Mouse (Mus musculus) heart, adult 11 months (tissue): ENCODE measurements around the gene Tnrc6c.
A peak's percentile ranks its signal among the peaks of the same experiment; 100 is the strongest.

Experiments used
- DNase-seq: peaks from one replicate; pipeline ENCODE4 v3.0.0; 2022

The Tnrc6c gene

DNA sequence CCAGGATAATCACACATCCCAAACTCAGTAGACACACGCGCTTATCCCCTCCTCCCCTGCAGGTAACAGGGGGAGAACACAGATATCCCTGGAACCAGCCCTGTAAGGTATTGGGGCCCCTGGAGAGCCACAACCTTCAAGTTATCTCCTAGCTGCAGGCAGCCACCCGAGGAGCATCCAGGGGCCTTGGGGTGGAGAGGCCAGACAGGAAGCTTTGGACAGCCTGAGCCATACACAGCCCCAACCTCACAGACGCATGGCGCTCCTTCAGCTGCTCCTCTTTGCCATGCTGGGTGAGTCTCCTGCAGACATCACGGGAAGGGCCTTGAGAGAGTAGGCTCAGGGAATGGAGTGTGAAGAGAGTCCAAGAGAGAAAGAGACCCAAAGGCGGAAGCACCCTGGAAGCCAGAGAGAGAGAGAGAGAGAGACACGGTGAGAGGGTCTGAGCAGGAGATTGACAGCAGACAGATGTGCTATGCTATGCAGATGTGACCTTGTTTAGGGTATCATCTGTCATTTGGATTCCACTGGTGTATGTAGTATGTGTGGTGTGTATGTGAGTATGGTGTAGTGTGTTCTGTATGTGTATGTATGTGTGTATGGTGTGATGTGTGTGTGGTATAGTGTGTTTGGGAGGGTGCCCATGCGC, 143.5 kb downstream of the Tnrc6c start, which contains the start of gene 6030468B19Rik:
TSS of gene 6030468B19Rik (plus strand) at position 150 of the 649 bp plus-strand sequence.
- DNase-seq = no peak

DNA sequence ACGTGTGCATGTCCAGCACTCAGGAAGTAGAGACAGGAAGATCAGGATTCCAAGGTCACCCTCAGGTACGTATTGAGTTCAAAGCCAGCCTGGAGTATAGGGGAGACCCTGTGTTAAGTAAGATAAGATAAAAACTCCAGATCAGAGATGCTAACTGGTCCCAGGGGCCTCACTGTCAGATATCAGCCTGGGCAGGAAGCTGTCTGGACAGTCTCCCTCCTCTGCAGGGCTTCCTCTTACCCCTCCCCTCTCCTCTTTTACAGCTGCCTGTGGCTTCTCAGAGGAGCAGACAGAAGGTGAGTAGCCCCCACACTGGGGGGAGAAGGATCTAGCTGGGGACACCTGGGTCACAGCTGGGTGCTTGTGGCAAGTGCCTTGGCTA, 144.1 kb downstream of the Tnrc6c start:
- DNase-seq = no peak

DNA sequence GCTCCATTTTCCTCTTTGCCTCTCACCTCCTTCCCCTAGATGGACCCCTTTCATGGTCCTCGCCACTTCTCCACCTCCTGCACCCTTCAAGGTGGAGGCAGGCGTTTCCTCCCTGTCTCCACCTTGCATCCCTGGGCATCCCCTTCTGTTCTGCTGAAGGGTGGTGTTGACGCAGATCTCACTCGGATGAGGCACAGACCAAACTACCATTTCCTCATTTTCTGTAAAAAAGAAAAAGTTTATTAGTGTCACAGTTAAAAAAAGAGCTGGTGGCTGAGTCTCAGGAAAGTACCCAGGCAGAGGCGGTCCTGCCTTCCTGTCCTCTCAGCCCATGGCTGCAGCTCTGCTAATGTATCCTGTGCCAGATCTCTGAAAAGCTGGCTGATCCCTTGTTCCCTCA, 145.1 kb downstream of the Tnrc6c start:
- DNase-seq = peak; percentile 88

- no peak for DNase-seq
These were observed 145.9 kb downstream of the Tnrc6c start for GRCm38 (mm10) chr11:117800038-117800437.

DNA sequence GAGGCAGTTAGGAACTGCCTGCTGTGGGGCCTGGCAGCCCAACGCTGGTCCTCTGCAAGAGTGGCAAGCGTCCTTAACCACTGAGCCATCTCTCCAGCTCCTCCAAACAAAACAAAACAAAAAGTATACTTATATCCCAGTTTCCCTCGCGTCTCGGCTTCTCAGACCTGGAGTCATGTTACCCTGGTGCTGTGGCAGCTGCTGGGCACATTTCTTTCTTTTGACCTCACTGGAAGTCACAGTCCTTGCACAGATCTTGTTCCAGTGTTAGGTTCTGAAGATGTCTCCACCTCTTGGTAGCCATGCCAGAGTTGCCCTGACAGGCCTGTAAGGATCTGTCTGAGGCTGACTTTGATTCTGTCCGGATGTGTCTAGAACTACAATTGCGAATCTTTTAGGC, 147.6 kb downstream of the Tnrc6c start:
- no peak for DNase-seq

DNA sequence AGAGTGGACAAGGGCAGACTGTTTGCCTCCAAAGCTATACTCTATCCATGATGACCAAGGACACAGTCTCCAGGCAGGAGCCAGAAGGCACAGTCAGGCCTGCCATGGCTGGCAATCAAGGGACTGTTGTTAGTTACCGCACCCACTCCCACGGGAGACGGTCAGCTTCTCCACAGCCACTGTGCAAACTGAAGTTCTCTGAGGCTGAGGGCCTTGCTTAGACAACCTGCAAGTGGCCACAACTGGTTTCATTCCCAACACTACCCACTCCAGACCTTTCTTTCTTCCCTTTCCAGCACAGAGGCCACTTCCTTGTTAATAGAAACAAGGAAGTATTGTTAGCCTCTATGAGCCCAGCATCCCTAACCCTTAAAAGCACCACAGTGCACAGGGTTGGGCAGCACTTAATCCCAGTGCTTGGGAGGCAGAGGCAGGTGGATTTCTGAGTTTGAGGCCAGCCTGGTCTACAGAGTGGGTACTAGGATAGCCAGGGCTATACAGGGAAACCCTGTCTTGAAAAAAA, 149.1 kb downstream of the Tnrc6c start:
- DNase-seq = peak; percentile 92

DNA sequence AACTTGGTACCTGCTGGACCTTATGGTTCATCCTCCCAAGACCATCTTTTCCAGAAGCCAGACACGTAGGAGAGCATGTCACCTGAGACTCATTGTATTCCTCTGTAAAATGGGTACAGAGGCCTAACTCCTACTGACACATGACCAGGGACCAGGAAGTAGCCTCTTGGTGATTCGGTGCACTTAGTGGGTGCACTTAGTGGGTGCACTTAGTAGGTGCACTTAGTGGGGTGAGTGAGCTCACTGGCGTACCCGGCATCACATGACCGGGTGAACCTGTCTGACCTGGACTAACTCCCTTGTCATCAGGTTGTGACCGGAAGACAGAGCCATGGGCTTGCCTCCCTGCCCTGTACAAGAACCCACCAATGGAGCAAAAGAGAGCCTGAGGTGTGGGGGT, 152.7 kb downstream of the Tnrc6c start:
- DNase-seq = no peak

DNA sequence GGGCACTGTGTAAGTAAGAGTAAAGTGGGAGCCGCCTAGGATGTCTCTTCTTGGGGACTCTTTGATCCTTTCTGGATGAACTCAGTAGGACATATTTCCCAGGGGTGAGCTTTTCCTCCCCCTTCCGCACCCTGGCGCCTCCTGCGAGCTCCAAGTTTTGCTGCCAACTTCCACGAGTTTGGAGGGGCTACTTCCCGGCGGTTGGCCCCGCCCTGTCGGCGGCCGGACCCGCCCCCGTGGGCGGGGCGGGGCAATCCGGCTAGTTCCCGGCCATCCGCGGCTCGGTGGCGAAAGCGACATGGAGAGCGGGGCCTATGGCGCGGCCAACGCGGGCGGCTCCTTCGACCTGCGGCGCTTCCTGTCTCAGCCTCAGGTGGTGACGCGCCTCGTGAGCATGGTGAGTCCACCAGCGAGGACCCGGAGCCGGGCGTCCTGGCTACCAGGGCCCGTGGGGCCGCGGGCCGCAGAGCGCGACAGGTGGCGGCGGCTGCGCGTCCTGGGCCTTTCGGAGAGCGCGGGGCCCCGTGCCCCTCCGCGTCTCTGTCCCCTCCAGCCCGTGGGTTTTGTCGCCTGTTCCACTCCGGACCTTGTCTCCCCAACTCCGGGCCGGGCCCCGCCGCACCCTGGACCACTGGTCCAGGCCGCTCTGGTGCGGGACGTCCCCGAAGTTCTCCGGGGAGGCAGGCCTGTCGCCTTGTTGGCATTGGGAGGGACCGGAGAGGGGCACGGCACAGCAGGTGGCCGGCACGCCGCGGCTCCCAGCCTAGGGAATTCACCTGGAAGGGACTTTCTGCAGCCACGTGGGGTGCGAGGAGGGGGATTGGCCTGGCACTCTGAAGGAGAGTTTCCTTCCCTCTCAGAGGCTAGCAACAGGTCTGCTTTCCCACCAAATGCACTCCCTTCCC, 155.6 kb downstream of the Tnrc6c start, which contains the start of the genes Gm20708 and Syngr2:
TSS of gene Gm20708 (plus strand) at position 262 of the 905 bp plus-strand sequence.
TSS of gene Syngr2 (plus strand) at position 262 of the 905 bp plus-strand sequence.
- DNase-seq = peak; percentile 98

DNA sequence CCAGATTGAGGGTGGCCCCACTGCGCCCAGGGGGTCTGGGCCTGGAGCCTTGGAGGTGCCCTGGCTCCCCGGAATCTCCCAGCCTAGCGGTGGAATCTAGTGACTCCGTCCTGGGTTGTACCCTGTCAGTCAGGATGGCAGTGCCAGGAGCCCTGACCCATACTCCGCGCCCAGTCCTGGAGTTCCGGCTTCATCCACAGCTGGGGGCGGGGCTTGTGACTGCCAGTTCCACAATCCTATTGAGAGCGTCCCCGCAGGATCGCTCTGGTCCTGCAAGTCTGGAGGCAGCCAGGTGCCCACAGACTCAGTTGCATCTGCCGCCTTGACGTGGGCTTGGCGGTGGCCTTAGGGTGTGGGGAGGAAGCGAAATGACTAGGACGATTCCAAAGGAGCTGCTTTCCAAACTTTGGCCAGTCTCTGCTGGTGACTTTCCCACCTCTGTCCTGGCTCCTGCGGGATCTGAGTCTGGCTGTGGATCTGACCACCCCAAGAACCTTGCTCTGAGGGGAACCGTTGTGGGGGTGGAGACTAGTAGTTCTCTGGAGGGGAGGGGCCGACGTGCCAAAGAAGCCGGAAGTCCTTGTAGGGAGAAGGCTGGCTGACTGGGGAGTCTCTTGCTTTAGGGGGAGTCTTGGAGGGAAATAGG, 156.4 kb downstream of the Tnrc6c start:
- peak; percentile 99 for DNase-seq
